Mouse (Mus musculus) cortical plate, adult 2 months (tissue): ENCODE measurements at regions not wholly inside any gene's neighbourhood (a gene's known extent, or its start where the extent isn't known, plus 50 kb on each side); places are given as distances from the start of the nearest gene placed in this dataset.

Experiments
- H3K27ac ChIP-seq: fragments of 200-500 bp; 2 replicates; pipeline ENCODE4 v1.5.1; 2012; ENCODE audit warnings: low read length, control low read depth, inconsistent platforms; ENCODE audit not compliant: insufficient read depth
- H3K4me1 ChIP-seq: fragments of 200-500 bp; 2 replicates; pipeline ENCODE4 v1.6.1; 2011; ENCODE audit warnings: low read length; ENCODE audit not compliant: control insufficient read depth, insufficient read depth
- H3K4me3 ChIP-seq: fragments of 200-500 bp; 2 replicates; pipeline ENCODE4 v1.5.1; 2011; ENCODE audit warnings: mild to moderate bottlenecking, low read length, control low read depth; ENCODE audit not compliant: insufficient read depth
- CTCF ChIP-seq: fragments of 200-500 bp; IDR thresholded peaks from 2 replicates; pipeline ENCODE4 v1.5.1; 2011; ENCODE audit warnings: mild to moderate bottlenecking, control low read depth, low read length; ENCODE audit not compliant: insufficient read depth; ENCODE audit errors: extremely low read depth
- POLR2A ChIP-seq: fragments of 200-500 bp; IDR thresholded peaks from 2 replicates; pipeline ENCODE4 v1.6.1; 2011; ENCODE audit warnings: mild to moderate bottlenecking, low read length, control low read depth; ENCODE audit not compliant: insufficient read depth; ENCODE audit errors: extremely low read depth

DNA sequence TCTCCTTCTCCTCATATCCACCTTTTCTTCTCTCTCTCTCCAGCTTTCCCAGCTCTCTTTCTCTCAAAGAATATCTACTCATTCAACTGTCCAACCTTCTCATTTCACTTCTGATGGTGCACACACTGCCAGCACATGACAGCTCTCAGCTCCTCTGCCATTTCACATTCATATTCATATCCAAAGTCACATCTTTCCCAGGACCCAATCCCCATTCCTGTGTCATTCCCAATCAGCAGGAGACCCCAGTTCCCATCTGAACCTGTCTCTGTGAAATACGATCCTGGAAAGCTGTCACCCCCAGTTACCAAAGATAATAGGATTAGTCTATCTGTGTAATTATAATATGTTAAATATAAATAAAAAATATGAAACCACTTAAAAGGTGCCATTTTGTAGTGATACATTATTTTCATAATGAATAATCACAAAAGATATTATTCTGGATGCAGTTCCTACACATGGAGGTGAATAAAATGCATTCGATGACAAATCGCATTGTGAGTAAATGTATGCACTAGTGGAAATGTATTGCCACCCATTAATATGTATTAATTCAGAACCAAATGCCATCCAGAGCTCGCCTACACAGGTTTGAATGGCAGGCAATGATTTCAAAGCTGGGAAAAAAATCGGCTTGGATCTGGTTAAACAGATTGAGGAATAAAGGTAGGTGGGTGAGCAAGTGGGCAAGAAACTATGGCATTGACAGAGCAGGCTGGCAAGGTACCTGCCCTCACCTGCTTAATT, 855.0 kb downstream of the Ntrk3 start:
- TF ChIP-seq CTCF: no peak
- no peak for TF ChIP-seq POLR2A
- no peaks in the 10 kb centered on the region for H3K4me1 ChIP-seq
- H3K27ac ChIP-seq: no peak overlapping the region
- H3K4me3 ChIP-seq: no peak overlapping the region

DNA sequence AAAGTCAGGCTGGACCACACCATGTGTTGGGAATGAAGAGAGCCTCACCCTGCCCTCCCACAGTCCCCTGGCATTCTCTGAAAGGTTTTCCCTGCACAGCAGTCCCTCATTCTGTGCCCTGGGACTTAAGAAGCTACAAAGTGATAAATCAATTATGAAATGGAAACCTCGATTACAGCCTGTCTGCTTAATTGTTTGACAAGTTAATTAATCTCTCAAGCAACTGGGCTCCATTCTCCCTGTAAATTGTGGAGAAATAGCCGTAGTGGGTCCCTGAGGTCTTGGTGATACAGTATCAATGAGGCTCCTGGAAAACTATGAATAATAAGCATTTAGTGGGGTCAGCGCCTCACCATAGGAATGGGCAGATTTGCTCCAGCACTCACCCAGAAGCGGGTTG, 870.3 kb downstream of the Ntrk3 start:
- no peak overlapping the region for H3K27ac ChIP-seq
- TF ChIP-seq POLR2A (no peak), CTCF (no peak)
- H3K4me3 ChIP-seq: no peak overlapping the region
- no peaks in the 10 kb centered on the region for H3K4me1 ChIP-seq

DNA sequence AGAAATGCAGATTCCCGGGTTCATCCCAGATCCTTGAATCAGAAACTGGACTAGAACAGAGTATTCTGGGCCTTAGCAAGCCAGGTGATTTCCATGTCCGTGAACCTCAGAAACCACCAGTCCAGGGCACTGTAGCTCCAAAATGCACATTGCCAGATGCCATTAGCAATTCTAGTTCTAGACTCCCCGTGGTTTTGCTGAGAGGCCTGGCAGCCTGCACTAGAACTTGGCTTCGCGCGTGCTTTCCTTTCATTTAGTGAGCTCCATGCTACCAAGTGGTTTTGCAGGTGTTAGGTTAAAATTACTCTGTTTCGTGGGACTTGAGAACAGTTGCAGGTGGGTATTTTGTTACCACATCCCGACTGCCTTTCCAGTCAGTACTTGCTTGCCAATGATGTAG, 876.0 kb downstream of the Ntrk3 start:
- Histone ChIP-seq H3K4me3 (no peak overlapping the region), H3K27ac (no peak overlapping the region), H3K4me1 (no peaks in the 10 kb centered on the region)
- TF ChIP-seq CTCF (no peak), POLR2A (no peak)

DNA sequence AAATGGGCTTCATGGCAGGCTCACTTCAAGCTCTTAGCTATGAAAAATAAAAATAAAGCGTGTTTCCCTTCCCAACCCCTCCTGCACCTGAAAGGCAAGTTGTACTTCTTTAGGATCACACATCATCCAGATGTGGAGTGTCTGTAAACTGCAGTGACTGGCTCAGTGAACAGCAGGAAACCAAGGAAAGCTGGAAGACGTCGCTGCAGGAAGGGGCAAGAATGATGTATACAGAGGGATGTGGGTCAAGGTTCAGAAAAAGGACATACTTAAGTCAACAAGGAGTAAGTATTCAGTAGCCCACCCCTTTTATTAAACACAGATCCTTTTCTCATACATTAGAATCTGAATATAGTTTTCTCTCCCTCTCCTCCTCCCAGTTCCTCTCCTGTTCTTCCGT, 879.4 kb downstream of the Ntrk3 start:
- Histone ChIP-seq H3K4me1 (no peaks in the 10 kb centered on the region), H3K27ac (no peak overlapping the region), H3K4me3 (no peak overlapping the region)
- TF ChIP-seq CTCF (no peak), POLR2A (no peak)

DNA sequence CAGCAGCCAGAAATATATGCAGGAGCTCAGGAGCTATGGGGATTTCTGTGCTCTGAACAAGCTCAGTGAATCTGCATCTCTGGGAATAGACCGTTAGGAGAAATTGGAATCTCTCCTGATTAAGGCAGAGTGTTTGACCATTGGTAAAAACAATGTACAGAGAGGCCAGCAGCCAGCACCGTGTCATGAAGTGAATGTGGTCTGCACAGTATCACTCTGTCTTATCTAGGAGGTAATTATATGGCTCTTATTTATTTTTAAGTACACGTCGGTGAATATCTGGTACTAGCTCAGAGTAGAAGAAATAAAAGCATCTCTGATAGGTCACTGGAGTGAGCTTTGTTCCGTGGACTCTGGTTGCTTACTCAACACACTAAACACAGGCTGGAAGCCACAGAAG, 879.8 kb downstream of the Ntrk3 start:
- Histone ChIP-seq H3K4me3 (no peak overlapping the region), H3K27ac (no peak overlapping the region), H3K4me1 (no peaks in the 10 kb centered on the region)
- TF ChIP-seq CTCF (no peak), POLR2A (no peak)

DNA sequence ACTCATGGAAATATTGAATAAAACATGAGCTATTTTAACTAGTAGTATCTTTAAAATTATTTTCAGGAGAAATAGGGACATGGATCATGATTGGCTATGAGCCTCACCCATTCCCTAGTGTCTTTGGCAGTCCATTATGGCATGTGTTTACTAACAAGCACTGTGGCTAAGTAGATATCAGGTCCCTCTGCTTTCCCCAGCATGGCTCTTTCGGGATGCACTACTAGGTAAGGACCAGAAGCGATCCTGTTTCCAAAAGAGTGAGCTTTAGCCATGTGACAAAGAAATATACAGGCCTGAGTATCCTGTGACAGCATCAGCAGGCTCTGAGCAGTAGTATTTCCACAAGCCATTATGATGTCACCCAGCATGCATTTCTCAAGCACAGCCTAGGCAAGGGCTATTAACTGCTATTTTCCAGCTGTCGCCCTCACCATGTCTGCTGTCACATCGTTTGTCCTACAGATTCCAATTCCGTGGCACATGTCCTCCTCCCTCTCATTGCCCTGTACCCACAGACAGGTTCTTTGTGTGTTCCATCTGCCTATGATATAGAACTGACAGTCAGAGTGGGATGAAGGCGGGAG, 882.1 kb downstream of the Ntrk3 start:
- TF ChIP-seq POLR2A (no peak), CTCF (no peak)
- no peaks in the 10 kb centered on the region for H3K4me1 ChIP-seq
- no peak overlapping the region for H3K27ac ChIP-seq
- no peak overlapping the region for H3K4me3 ChIP-seq

DNA sequence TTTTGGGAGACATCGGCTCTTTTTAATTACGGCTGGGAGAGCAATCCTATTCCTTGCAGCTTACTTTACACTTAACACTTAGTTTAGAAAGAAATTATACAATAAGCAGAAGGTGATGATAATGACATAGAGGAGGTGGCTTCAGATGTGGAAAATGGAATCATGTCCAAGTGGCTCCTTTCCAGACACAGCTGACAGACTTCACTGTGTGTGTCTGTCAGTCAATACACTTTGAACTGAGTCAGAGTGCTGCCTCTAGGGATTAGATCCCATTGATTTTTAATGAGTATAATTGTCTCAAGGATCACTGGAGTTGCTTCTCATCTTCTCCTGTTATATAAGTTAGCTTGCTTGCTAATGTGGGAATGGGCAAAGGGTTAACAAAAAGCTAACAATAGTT, 882.7 kb downstream of the Ntrk3 start:
- Histone ChIP-seq H3K27ac (no peak overlapping the region), H3K4me3 (no peak overlapping the region), H3K4me1 (no peaks in the 10 kb centered on the region)
- TF ChIP-seq CTCF (no peak), POLR2A (no peak)

DNA sequence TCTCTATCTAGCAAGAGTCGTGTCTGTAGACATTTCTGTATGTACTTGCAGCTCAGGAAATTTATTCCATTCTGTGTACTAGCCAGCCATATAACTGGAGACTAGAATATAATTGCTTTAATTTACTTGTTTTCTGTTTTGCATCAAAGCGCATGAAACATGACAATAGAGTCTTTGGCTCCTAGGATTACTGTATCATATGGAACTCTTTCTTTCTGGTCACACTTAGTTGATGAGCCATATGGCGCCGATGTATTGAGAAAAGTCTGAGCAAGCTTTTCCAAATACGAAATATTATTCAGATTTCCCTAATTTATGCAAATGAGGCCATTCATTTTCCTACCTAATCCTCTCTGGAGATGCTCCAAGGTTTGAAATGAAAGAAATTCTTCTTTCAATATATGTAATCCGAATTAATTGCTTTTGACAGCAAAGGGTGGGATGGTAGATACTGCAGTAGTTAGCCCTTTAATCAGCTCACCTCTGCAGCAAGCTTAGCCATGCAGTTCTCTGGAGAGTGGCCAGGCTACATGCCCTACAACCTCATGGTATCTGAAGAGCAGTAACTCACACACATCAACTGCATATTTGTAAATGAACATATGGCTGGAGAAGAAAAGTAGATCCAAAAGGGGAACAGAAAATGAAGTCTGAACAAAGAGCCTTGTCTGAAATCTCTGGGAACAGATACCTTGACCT, 913.4 kb downstream of the Ntrk3 start:
- H3K4me3 ChIP-seq: no peak overlapping the region
- TF ChIP-seq CTCF: no peak
- no peak for TF ChIP-seq POLR2A
- H3K4me1 ChIP-seq: no peaks in the 10 kb centered on the region
- H3K27ac ChIP-seq: no peak overlapping the region

DNA sequence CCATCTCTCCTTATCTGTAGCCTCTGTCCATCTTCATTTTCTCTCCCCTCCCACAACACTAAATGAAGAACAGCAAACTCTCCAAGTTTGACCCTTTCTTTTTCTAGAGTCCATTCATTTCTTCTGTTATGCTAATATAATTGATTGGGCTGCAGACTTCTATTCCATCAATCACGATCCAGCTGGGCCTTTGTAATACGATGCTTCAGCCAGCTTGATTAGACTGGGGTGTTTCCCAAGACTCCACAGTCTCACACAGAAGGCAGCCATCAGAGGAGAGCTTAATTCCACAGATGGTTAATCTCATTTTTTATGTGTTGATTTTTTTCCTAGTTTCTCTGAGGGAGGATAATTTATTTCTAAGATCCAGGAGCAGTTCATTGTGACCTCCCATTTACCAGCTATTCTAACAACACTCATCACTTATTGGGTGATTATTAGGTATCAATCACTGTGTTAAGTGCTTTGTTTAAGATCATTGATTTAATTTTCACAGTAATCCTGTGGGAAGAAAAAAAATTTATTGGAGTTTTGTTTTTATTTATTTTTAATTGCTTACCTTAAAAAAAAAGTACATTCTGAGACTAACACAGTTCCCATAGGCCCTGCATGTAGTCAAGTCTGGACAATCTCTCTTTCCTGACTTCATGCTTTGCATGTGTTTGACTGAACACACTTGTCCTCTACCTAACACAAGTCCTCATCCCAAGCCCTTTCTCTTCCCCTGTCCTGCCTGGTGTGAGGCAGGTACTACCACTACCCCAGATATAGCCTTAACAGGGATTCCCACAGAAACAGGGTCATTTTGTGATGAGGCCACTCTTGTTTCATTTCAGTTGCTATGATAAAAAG, 925.5 kb downstream of the Ntrk3 start:
- Histone ChIP-seq H3K4me3 (no peak overlapping the region), H3K4me1 (no peaks in the 10 kb centered on the region), H3K27ac (no peak overlapping the region)
- TF ChIP-seq POLR2A (no peak), CTCF (no peak)

DNA sequence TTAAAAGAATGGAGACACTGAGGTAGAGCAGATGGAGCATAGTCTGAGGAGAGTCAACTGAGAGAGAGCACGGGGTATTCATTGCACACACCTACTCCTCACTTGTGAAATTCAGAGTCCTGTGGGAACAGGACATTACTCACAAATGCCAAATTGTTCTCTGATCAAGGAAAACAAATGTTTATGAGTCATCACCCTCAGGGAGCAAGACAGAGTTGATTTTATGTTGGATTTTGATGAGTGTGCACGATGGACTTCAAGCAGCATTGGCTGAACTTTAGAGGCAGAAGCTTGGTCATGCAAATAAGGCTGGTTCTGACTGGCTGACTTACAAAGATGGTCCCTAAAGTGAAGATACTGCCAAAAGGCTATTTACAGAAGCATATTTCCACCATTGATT, 951.0 kb downstream of the Ntrk3 start:
- no peaks in the 10 kb centered on the region for H3K4me1 ChIP-seq
- no peak overlapping the region for H3K4me3 ChIP-seq
- no peak for TF ChIP-seq POLR2A
- no peak overlapping the region for H3K27ac ChIP-seq
